Mouse (Mus musculus) hindbrain, embryonic 15.5 days (tissue): ENCODE measurements around the gene Notch4. TPM values are rescaled to one million over a fixed set of nuclear protein-coding genes. Genes with fewer than 3 reads are reported as not detected.
A peak's percentile ranks its signal among the peaks of the same experiment; 100 is the strongest.
"Not testable (repeated sequence)": the region's sequence is repeated elsewhere in the genome, so short reads cannot be mapped to it uniquely, and the experiment has no call there.

Source experiments
- ATAC-seq: fragments of 200-750 bp; cut with Nextera tagmentation; 2 replicates; pipeline ENCODE4 v1.8.0; 2017; ENCODE audit warnings: low read depth, moderate number of reproducible peaks, moderate TSS enrichment; ENCODE audit not compliant: low FRiP score
- H3K27ac ChIP-seq: fragments of 300-500 bp; sonication (generic); replicated peaks from 2 replicates; pipeline ENCODE4 v1.5.1; 2015; ENCODE audit warnings: mild to moderate bottlenecking, inconsistent platforms
- H3K27me3 ChIP-seq: fragments of 300-500 bp; sonication (generic); 2 replicates; pipeline ENCODE4 v1.6.1; 2015; ENCODE audit warnings: control low read depth, inconsistent platforms
- H3K36me3 ChIP-seq: fragments of 300-500 bp; sonication (generic); 2 replicates; pipeline ENCODE4 v1.6.1; 2015; ENCODE audit warnings: control low read depth, inconsistent platforms
- H3K4me1 ChIP-seq: fragments of 300-500 bp; sonication (generic); replicated peaks from 2 replicates; pipeline ENCODE4 v1.6.1; 2015; ENCODE audit warnings: control low read depth, inconsistent platforms
- H3K4me2 ChIP-seq: fragments of 300-500 bp; sonication (generic); 2 replicates; pipeline ENCODE4 v1.6.1; 2015; ENCODE audit warnings: moderate library complexity, mild to moderate bottlenecking, inconsistent platforms
- H3K4me3 ChIP-seq: fragments of 300-500 bp; sonication (generic); 2 replicates; pipeline ENCODE4 v1.5.1; 2015; ENCODE audit warnings: mild to moderate bottlenecking, inconsistent platforms
- H3K9ac ChIP-seq: fragments of 300-500 bp; sonication (generic); 2 replicates; pipeline ENCODE4 v1.6.1; 2015; ENCODE audit warnings: inconsistent platforms
- H3K9me3 ChIP-seq: fragments of 300-500 bp; sonication (generic); 2 replicates; pipeline ENCODE4 v1.6.1; 2016; ENCODE audit warnings: control low read depth, inconsistent platforms
- WGBS: fragments of 180-500 bp; shearing (Covaris S2); methylation state at CpG from one replicate; pipeline ENCODE4 v1.1.7; 2015; 5-methylcytosine and 5-hydroxymethylcytosine counted together
- polyA plus RNA-seq: library from polyadenylated mRNA; unstranded; fragments of >200 nt; fragmentation: Nextera tagmentation; extraction: Ambion mirVana; gene quantifications from 2 replicates; pipeline ENCODE4 v1.2.1, GENCODE M21; 2015

Gene Notch4
- 7.8 and 7.9 TPM in 2 replicates for polyA plus RNA-seq

- Histone ChIP-seq H3K4me3 (no peak within 1 kb of the TSS), H3K27me3 (no peaks in the 10 kb centered on the region), H3K9ac (no peak within 1 kb of the TSS), H3K4me2 (peak within 1 kb of the TSS; percentile 14), H3K36me3 (no peaks in the 10 kb centered on the region), H3K9me3 (no peaks in the 10 kb centered on the region), H3K27ac (peak within 1 kb of the TSS; percentile 42; the same call in 1 of the 2 replicates), H3K4me1 (no peaks in the 10 kb centered on the region)
- 20% methylated on average over 6 of the region's 6 CpGs for WGBS
- ATAC-seq, result peak; percentile 23; the same call in 1 of the 2 replicates
Measured at GRCm38 (mm10) chr17:34564003-34564421, at the start of gene Notch4. Notch4 (plus strand) TSS chr17:34564268.

GRCm38 (mm10) chr17:34516514-34516913 is 47.6 kb upstream of the Notch4 start:
- WGBS, result 86% methylated on average over 2 of the region's 2 CpGs
- Histone ChIP-seq H3K27ac (no peak overlapping the region), H3K4me3 (no peak overlapping the region), H3K4me2 (no peak overlapping the region), H3K4me1 (no peaks in the 10 kb centered on the region), H3K9ac (no peak overlapping the region), H3K27me3 (no peaks in the 10 kb centered on the region), H3K36me3 (no peaks in the 10 kb centered on the region), H3K9me3 (no peaks in the 10 kb centered on the region)
- ATAC-seq, result no peak

GRCm38 (mm10) chr17:34517252-34517651 is 46.8 kb upstream of the Notch4 start, which contains the start of gene Btnl6:
Btnl6 (minus strand) TSS chr17:34517352.
- Histone ChIP-seq H3K9me3 (no peaks in the 10 kb centered on the region), H3K4me3 (no peak within 1 kb of the TSS), H3K4me1 (no peaks in the 10 kb centered on the region), H3K36me3 (no peaks in the 10 kb centered on the region), H3K4me2 (no peak within 1 kb of the TSS), H3K27me3 (no peaks in the 10 kb centered on the region), H3K9ac (no peak within 1 kb of the TSS), H3K27ac (no peak within 1 kb of the TSS)
- 89% methylated on average over 4 of the region's 4 CpGs for WGBS
- ATAC-seq, result no peak

GRCm38 (mm10) chr17:34517795-34518194 is 46.3 kb upstream of the Notch4 start:
- 93% methylated on average over 4 of the region's 4 CpGs for WGBS
- Histone ChIP-seq H3K4me3 (no peak overlapping the region), H3K4me2 (no peak overlapping the region), H3K27ac (no peak overlapping the region), H3K4me1 (no peaks in the 10 kb centered on the region), H3K36me3 (no peaks in the 10 kb centered on the region), H3K9me3 (no peaks in the 10 kb centered on the region), H3K27me3 (no peaks in the 10 kb centered on the region), H3K9ac (no peak overlapping the region)
- no peak for ATAC-seq

GRCm38 (mm10) chr17:34518571-34518970 is 45.5 kb upstream of the Notch4 start:
- not testable (repeated sequence) for H3K27me3 ChIP-seq, H3K27ac ChIP-seq, H3K9me3 ChIP-seq, H3K36me3 ChIP-seq, H3K9ac ChIP-seq, H3K4me2 ChIP-seq, ATAC-seq, H3K4me3 ChIP-seq, H3K4me1 ChIP-seq
- WGBS, result 83% methylated on average over 3 of the region's 3 CpGs

GRCm38 (mm10) chr17:34519001-34519400 is 45.1 kb upstream of the Notch4 start:
- WGBS, result 70% methylated on average over 1 of the region's 1 CpGs
- Histone ChIP-seq H3K9ac (no peak overlapping the region), H3K4me2 (no peak overlapping the region), H3K36me3 (no peaks in the 10 kb centered on the region), H3K27ac (no peak overlapping the region), H3K27me3 (no peaks in the 10 kb centered on the region), H3K9me3 (no peaks in the 10 kb centered on the region), H3K4me3 (no peak overlapping the region), H3K4me1 (no peaks in the 10 kb centered on the region)
- ATAC-seq, result no peak

- H3K27ac ChIP-seq, result no peak overlapping the region
- 77% methylated on average over 3 of the region's 3 CpGs for WGBS
- H3K4me1 ChIP-seq, result no peaks in the 10 kb centered on the region
- no peaks in the 10 kb centered on the region for H3K27me3 ChIP-seq
- H3K4me2 ChIP-seq, result no peak overlapping the region
- H3K9ac ChIP-seq, result no peak overlapping the region
- no peak overlapping the region for H3K4me3 ChIP-seq
- no peaks in the 10 kb centered on the region for H3K36me3 ChIP-seq
- no peaks in the 10 kb centered on the region for H3K9me3 ChIP-seq
- ATAC-seq, result no peak
Measured at GRCm38 (mm10) chr17:34532671-34533070, 31.4 kb upstream of the Notch4 start.

GRCm38 (mm10) chr17:34543567-34543966 is 20.5 kb upstream of the Notch4 start:
- WGBS, result 96% methylated on average over 13 of the region's 13 CpGs
- H3K9me3 ChIP-seq, H3K4me2 ChIP-seq, ATAC-seq, H3K4me3 ChIP-seq, H3K9ac ChIP-seq, H3K4me1 ChIP-seq, H3K27ac ChIP-seq, H3K36me3 ChIP-seq, H3K27me3 ChIP-seq: not testable (repeated sequence)

- 100% methylated on average over 1 of the region's 1 CpGs for WGBS
- H3K36me3 ChIP-seq, result no peaks in the 10 kb centered on the region
- no peak overlapping the region for H3K4me2 ChIP-seq
- no peak overlapping the region for H3K9ac ChIP-seq
- no peak overlapping the region for H3K27ac ChIP-seq
- H3K9me3 ChIP-seq, result no peaks in the 10 kb centered on the region
- H3K4me1 ChIP-seq, result no peaks in the 10 kb centered on the region
- H3K27me3 ChIP-seq, result no peaks in the 10 kb centered on the region
- no peak overlapping the region for H3K4me3 ChIP-seq
- ATAC-seq, result no peak
Measured at GRCm38 (mm10) chr17:34546797-34547196, 17.3 kb upstream of the Notch4 start.

GRCm38 (mm10) chr17:34547601-34548000 is 16.5 kb upstream of the Notch4 start:
- Histone ChIP-seq H3K27me3 (no peaks in the 10 kb centered on the region), H3K9me3 (no peaks in the 10 kb centered on the region), H3K9ac (no peak overlapping the region), H3K36me3 (no peaks in the 10 kb centered on the region), H3K27ac (no peak overlapping the region), H3K4me3 (no peak overlapping the region), H3K4me2 (no peak overlapping the region), H3K4me1 (no peaks in the 10 kb centered on the region)
- 89% methylated on average over 4 of the region's 4 CpGs for WGBS
- ATAC-seq, result no peak

GRCm38 (mm10) chr17:34549156-34549555 is 14.9 kb upstream of the Notch4 start:
- H3K4me2 ChIP-seq, result no peak overlapping the region
- H3K9me3 ChIP-seq, result no peaks in the 10 kb centered on the region
- 90% methylated on average over 3 of the region's 3 CpGs for WGBS

GRCm38 (mm10) chr17:34549843-34550242 is 14.2 kb upstream of the Notch4 start:
- no peak for ATAC-seq
- Histone ChIP-seq H3K9me3 (no peaks in the 10 kb centered on the region), H3K4me2 (no peak overlapping the region), H3K36me3 (no peaks in the 10 kb centered on the region), H3K27ac (no peak overlapping the region), H3K4me3 (no peak overlapping the region), H3K27me3 (no peaks in the 10 kb centered on the region), H3K4me1 (no peaks in the 10 kb centered on the region), H3K9ac (no peak overlapping the region)
- 84% methylated on average over 2 of the region's 2 CpGs for WGBS

More at GRCm38 (mm10) chr17:34549156-34549555, 14.9 kb upstream of the Notch4 start:
- Histone ChIP-seq H3K27ac (no peak overlapping the region), H3K4me3 (no peak overlapping the region), H3K4me1 (no peaks in the 10 kb centered on the region), H3K9ac (no peak overlapping the region), H3K27me3 (no peaks in the 10 kb centered on the region), H3K36me3 (no peaks in the 10 kb centered on the region)
- ATAC-seq, result no peak

- H3K4me3 ChIP-seq, result no peak overlapping the region
- H3K4me2 ChIP-seq, result no peak overlapping the region
- H3K9ac ChIP-seq, result no peak overlapping the region
- WGBS, result 29% methylated on average over 5 of the region's 5 CpGs
- no peaks in the 10 kb centered on the region for H3K9me3 ChIP-seq
- ATAC-seq, result no peak
- no peaks in the 10 kb centered on the region for H3K4me1 ChIP-seq
- H3K27ac ChIP-seq, result no peak overlapping the region
- H3K27me3 ChIP-seq, result no peaks in the 10 kb centered on the region
- H3K36me3 ChIP-seq, result no peaks in the 10 kb centered on the region
Measured at GRCm38 (mm10) chr17:34555483-34555882, 8.6 kb upstream of the Notch4 start.
